Comparison of ENCODE assay signal across 17 mouse cellular contexts in genomic region chr13:34050479-34050878, GRCm38 (mm10). TPM values are rescaled to one million over a fixed set of nuclear protein-coding genes. Genes with fewer than 3 reads are reported as not detected.
DNase-seq lines count a peak whose midpoint lies in the region; ATAC-seq and TF ChIP-seq lines count a peak whose summit lies in the region.
"Had no signal": no experiment of that assay in that cellular context is flagged by ENCODE, and none has a peak within 500 bp of the region (broad histone marks: within the 10 kb centered on the region; RNA-seq: fewer than 3 reads in every experiment).

No protein-coding gene starts in this region.

- no peak for TF ChIP-seq CTCF in CH12.LX (conservative IDR thresholded peaks at IDR 0.05 in 1 of 2, IDR thresholded peaks at IDR 0.05 in 1 of 2; ENCODE audit: low read depth in 2 of 2, low read length in 2 of 2)

- DNase-seq in frontal cortex, postnatal 36 days (ENCODE audit: low spot score in 2 of 2) = peak; percentile 54 to 77
- no peak for DNase-seq in frontal cortex, postnatal 14 days (ENCODE audit: low spot score in 2 of 2)
- peak; percentile 21 for DNase-seq in CH12.LX (ENCODE audit: extremely low read depth)
- DNase-seq in brain, adult 2 months (ENCODE audit: low read depth, low spot score) = peak; percentile 91
- no peak for DNase-seq in adipocyte (ENCODE audit: low spot score)
- DNase-seq: cerebellum, adult 9-11 months; kidney, adult 2 months; liver; thymus, postnatal 25 days had no signal

- no peak for TF ChIP-seq POLR2A in CH12.LX (IDR thresholded peaks at IDR 0.05; ENCODE audit: low read depth, low read length)

- WGBS in forebrain, embryonic 13.5 days = 96% methylated on average over 8 of the region's 8 CpGs

- H3K9ac ChIP-seq in CH12.LX (ENCODE audit: insufficient read depth, low read depth) = no peak overlapping the region
- H3K9ac ChIP-seq in forebrain, embryonic 13.5 days = no peak overlapping the region
- H3K9ac ChIP-seq: forebrain, embryonic 15.5 days; heart, embryonic 12.5 days; hindbrain, embryonic 14.5 days had no signal

- no peak overlapping the region for H3K4me2 ChIP-seq in CH12.LX (ENCODE audit: insufficient read depth, low read depth, poor library complexity, severe bottlenecking)
- no peak overlapping the region for H3K4me2 ChIP-seq in forebrain, embryonic 13.5 days
- H3K4me2 ChIP-seq: forebrain, embryonic 15.5 days; heart, embryonic 12.5 days; hindbrain, embryonic 14.5 days had no signal

- H3K27ac ChIP-seq in CH12.LX (ENCODE audit: insufficient read depth, low read depth) = no peak overlapping the region
- no peak overlapping the region for H3K27ac ChIP-seq in forebrain, embryonic 13.5 days
- H3K27ac ChIP-seq: forebrain, embryonic 15.5 days; hindbrain, embryonic 14.5 days had no signal

- ATAC-seq in megakaryocyte progenitor cell, adult 5-6 weeks (replicated peaks; ENCODE audit: poor library complexity) = peak; percentile 53
- no peak for ATAC-seq in erythroblast, adult 5-6 weeks (replicated peaks; ENCODE audit: low FRiP score, poor library complexity, severe bottlenecking)
- no peak for ATAC-seq in forebrain, embryonic 13.5 days
- ATAC-seq: forebrain, embryonic 15.5 days; lung, postnatal 0 days; midbrain, embryonic 16.5 days had no signal

- no peaks in the 10 kb centered on the region for H3K27me3 ChIP-seq in CH12.LX (replicated peaks)
- no peaks in the 10 kb centered on the region for H3K27me3 ChIP-seq in forebrain, embryonic 13.5 days
- H3K27me3 ChIP-seq: forebrain, embryonic 15.5 days; heart, embryonic 12.5 days had no signal

- no peak for TF ChIP-seq RAD21 in CH12.LX (IDR thresholded peaks at IDR 0.05; ENCODE audit: low read depth, low read length)

- in situ Hi-C loops in CH12.LX (cut with MboI; ENCODE audit: low pct_ligation_motif_present, low pct_unique_long_range_greater_than_20kb, low sequenced_read_pairs) = loop anchor here (5.0 kb wide), 2 partner anchors 82 to 112 kb away; partner anchors contain the start of genes Psmg4 and Tubb2b

- peaks cover 12 to 30% of the 10 kb centered on the region in 2 experiments for H3K4me1 ChIP-seq in CH12.LX (ENCODE audit: control insufficient read depth in 1 of 2, insufficient read depth in 2 of 2)
- H3K4me1 ChIP-seq in forebrain, embryonic 13.5 days = no peaks in the 10 kb centered on the region
- H3K4me1 ChIP-seq: heart, embryonic 12.5 days had no signal

- peak; percentile 53 for TF ChIP-seq EP300 in CH12.LX (IDR thresholded peaks at IDR 0.05; ENCODE audit: low read length)

- dilution Hi-C loops in CH12.LX (cut with MboI; ENCODE audit: extremely low pct_ligation_motif_present, extremely low pct_unique_long_range_greater_than_20kb, low sequenced_read_pairs) = no loop called here

- H3K36me3 ChIP-seq in CH12.LX (replicated peaks in 1 of 2; ENCODE audit: control insufficient read depth in 1 of 2, insufficient read depth in 1 of 2, low read length in 1 of 2) = peaks cover 9 to 57% of the 10 kb centered on the region in 2 experiments
- peaks cover 47% of the 10 kb centered on the region for H3K36me3 ChIP-seq in forebrain, embryonic 13.5 days (ENCODE audit: poor library complexity, severe bottlenecking)

- peaks cover 3% of the 10 kb centered on the region for H3K9me3 ChIP-seq in CH12.LX (replicated peaks; ENCODE audit: low read length)
- H3K9me3 ChIP-seq in forebrain, embryonic 13.5 days (replicated peaks) = no peaks in the 10 kb centered on the region
- H3K9me3 ChIP-seq: forebrain, embryonic 15.5 days; heart, embryonic 12.5 days had no signal

- H3K79me2 ChIP-seq in CH12.LX (replicated peaks; ENCODE audit: control insufficient read depth, extremely low read depth, insufficient read depth, poor library complexity, severe bottlenecking) = no peaks in the 10 kb centered on the region

- H3K4me3 ChIP-seq in CH12.LX (replicated peaks in 1 of 3; ENCODE audit: low read depth in 2 of 3, low read length in 2 of 3, poor library complexity in 1 of 3) = no peak overlapping the region
- no peak overlapping the region for H3K4me3 ChIP-seq in forebrain, embryonic 13.5 days
- H3K4me3 ChIP-seq: forebrain, embryonic 15.5 days; heart, embryonic 12.5 days had no signal

TF ChIP-seq in CH12.LX, 34 proteins besides CTCF, POLR2A, EP300 and RAD21:
- peak; percentile 50 for TF ChIP-seq IRF4 (IDR thresholded peaks at IDR 0.05; ENCODE audit: low read depth, low read length)
- TF ChIP-seq JUN (IDR thresholded peaks at IDR 0.05; ENCODE audit: insufficient read depth, low read depth, low read length) = 0 out of 2 replicates have a peak, but pooled peaks have one; percentile 13
- peak; percentile 30; the same call in 1 of the 2 replicates for TF ChIP-seq MAFK (IDR thresholded peaks at IDR 0.05; ENCODE audit: insufficient replicate concordance, low read length)
- no peak for TF ChIP-seq SIN3A (IDR thresholded peaks at IDR 0.05; ENCODE audit: low read length)

RNA-seq across cellular contexts. Expression of gene Bphl, which starts 13.1 kb away (rescaled TPM):
- total RNA-seq in CH12.LX (2012; rRNA removed) (21.6 and 35.3 TPM in 2 replicates), CH12.LX (2014; rRNA removed) (40.9 and 41.3 TPM in 2 replicates)
- polyA plus RNA-seq in CH12.LX (2012; ENCODE audit: insufficient read length, low read depth) = 18.1 and 20.1 TPM in 2 replicates
- total RNA-seq in megakaryocyte progenitor cell, adult 5-6 weeks (2015) = 96.7 and 115 TPM in 2 replicates
- 40.2 and 70.3 TPM in 2 replicates for total RNA-seq in megakaryocyte progenitor cell, adult 5-6 weeks (2017)
- 4.8 and 9.4 TPM in 2 replicates for total RNA-seq in erythroblast, adult 5-6 weeks (2015; ENCODE audit: low replicate concordance)
- total RNA-seq in erythroblast, adult 5-6 weeks (2017; ENCODE audit: low replicate concordance) = 0.94 and 7.2 TPM in 2 replicates
- 36.5 and 37.6 TPM in 2 replicates for polyA plus RNA-seq in forebrain, embryonic 13.5 days (2015; fragmentation: Nextera tagmentation; extraction: Ambion mirVana)

RNA-seq across cellular contexts. Expression of gene Tubb2a, which starts 27.3 kb away (rescaled TPM):
- 37.3 and 43.0 TPM in 2 replicates for total RNA-seq in CH12.LX (2012; rRNA removed)
- total RNA-seq in CH12.LX (2014; rRNA removed) = 16.7 and 17.6 TPM in 2 replicates
- polyA plus RNA-seq in CH12.LX (2012; ENCODE audit: insufficient read length, low read depth) = 26.1 and 26.7 TPM in 2 replicates
- total RNA-seq in megakaryocyte progenitor cell, adult 5-6 weeks (2015) = 2.3 and 2.5 TPM in 2 replicates
- total RNA-seq in megakaryocyte progenitor cell, adult 5-6 weeks (2017) = 6.9 and 7.9 TPM in 2 replicates
- 6.0 and 7.7 TPM in 2 replicates for total RNA-seq in erythroblast, adult 5-6 weeks (2015; ENCODE audit: low replicate concordance)
- total RNA-seq in erythroblast, adult 5-6 weeks (2017; ENCODE audit: low replicate concordance) = 8.9 and 9.5 TPM in 2 replicates
- polyA plus RNA-seq in forebrain, embryonic 13.5 days (2015; fragmentation: Nextera tagmentation; extraction: Ambion mirVana) = 761 and 874 TPM in 2 replicates

RNA-seq across cellular contexts. Expression of gene Serpinb6a, which starts 47.9 kb away (rescaled TPM):
- 19.9 and 22.5 TPM in 2 replicates for total RNA-seq in CH12.LX (2012; rRNA removed)
- total RNA-seq in CH12.LX (2014; rRNA removed) = 5.8 and 6.5 TPM in 2 replicates
- polyA plus RNA-seq in CH12.LX (2012; ENCODE audit: insufficient read length, low read depth) = 4.4 and 5.4 TPM in 2 replicates
- total RNA-seq in megakaryocyte progenitor cell, adult 5-6 weeks (2015) = 10.0 and 12.8 TPM in 2 replicates
- 12.0 and 17.6 TPM in 2 replicates for total RNA-seq in megakaryocyte progenitor cell, adult 5-6 weeks (2017)
- 12.9 and 23.2 TPM in 2 replicates for total RNA-seq in erythroblast, adult 5-6 weeks (2015; ENCODE audit: low replicate concordance)
- total RNA-seq in erythroblast, adult 5-6 weeks (2017; ENCODE audit: low replicate concordance) = 19.1 and 20.9 TPM in 2 replicates
- 27.9 and 29.1 TPM in 2 replicates for polyA plus RNA-seq in forebrain, embryonic 13.5 days (2015; fragmentation: Nextera tagmentation; extraction: Ambion mirVana)

RNA-seq across cellular contexts. Expression of gene Ripk1, which starts 48.3 kb away (rescaled TPM):
- 13.1 and 15.0 TPM in 2 replicates for total RNA-seq in CH12.LX (2012; rRNA removed)
- total RNA-seq in CH12.LX (2014; rRNA removed) = 16.6 and 17.1 TPM in 2 replicates
- 17.9 and 18.6 TPM in 2 replicates for polyA plus RNA-seq in CH12.LX (2012; ENCODE audit: insufficient read length, low read depth)
- 42.9 and 44.3 TPM in 2 replicates for total RNA-seq in megakaryocyte progenitor cell, adult 5-6 weeks (2015)
- total RNA-seq in megakaryocyte progenitor cell, adult 5-6 weeks (2017) = 49.6 and 50.6 TPM in 2 replicates
- total RNA-seq in erythroblast, adult 5-6 weeks (2015; ENCODE audit: low replicate concordance) = 5.6 and 16.7 TPM in 2 replicates
- 7.0 and 14.8 TPM in 2 replicates for total RNA-seq in erythroblast, adult 5-6 weeks (2017; ENCODE audit: low replicate concordance)
- 5.8 and 6.7 TPM in 2 replicates for polyA plus RNA-seq in forebrain, embryonic 13.5 days (2015; fragmentation: Nextera tagmentation; extraction: Ambion mirVana)

Comparison
In these comparisons a context has a peak if more than half of its experiments do, and no peak if none do; other contexts are left out.
1. DNase-seq: peak in frontal cortex, postnatal 36 days (2 of 2), CH12.LX (single experiment) and brain, adult 2 months (single experiment); none in frontal cortex, postnatal 14 days (0 of 2) and adipocyte (single experiment).